Mouse (Mus musculus) CH12.LX (cell line): ENCODE measurements at regions not wholly inside any gene's neighbourhood (a gene's known extent, or its start where the extent isn't known, plus 50 kb on each side); places are given as distances from the start of the nearest gene placed in this dataset.

ENCODE experiments used
- CTCF ChIP-seq, 2 experiments: IDR thresholded peaks in 1 of 2; conservative IDR thresholded peaks in 1 of 2; 2 replicates each; pipeline ENCODE4 v1.5.1; 2011 to 2012; ENCODE audit warnings: low read depth in 2 of 2, low read length in 2 of 2, improper control_type of control experiment in 1 of 2, inconsistent platforms in 1 of 2, mild to moderate bottlenecking in 1 of 2, moderate library complexity in 1 of 2
- MXI1 ChIP-seq: IDR thresholded peaks from 2 replicates; pipeline ENCODE4 v1.6.1; 2011; ENCODE audit warnings: mild to moderate bottlenecking, low read depth, low read length, improper control_type of control experiment
- POLR2A ChIP-seq: IDR thresholded peaks from 2 replicates; pipeline ENCODE4 v1.6.1; 2011; ENCODE audit warnings: low read depth, mild to moderate bottlenecking, improper control_type of control experiment, low read length

GRCm38 (mm10) chr13:52281271-52281670 lies 249.8 kb downstream of the Diras2 start:
- no peak for TF ChIP-seq POLR2A
- TF ChIP-seq CTCF (conservative IDR thresholded peaks at IDR 0.05 in 1 of 2, IDR thresholded peaks at IDR 0.05 in 1 of 2; ENCODE audit: low read depth in 2 of 2, low read length in 2 of 2): peak; percentile 36 to 61; a peak in 3 of 4 replicates
- no peak for TF ChIP-seq MXI1
